Mouse (Mus musculus) embryo, embryonic 11 days (tissue): Measurements from ENCODE around the gene Zfp524.
A peak's percentile ranks its signal among the peaks of the same experiment; 100 is the strongest.
"Not testable (repeated sequence)": the region's sequence is repeated elsewhere in the genome, so short reads cannot be mapped to it uniquely, and the experiment has no call there.

Experiments
- DNase-seq: peaks from one replicate; pipeline ENCODE4 v3.0.0-alpha.2; 2015

The Zfp524 gene

GRCm38 (mm10) chr7:5014251-5015117, at the start of gene Zfp524, which contains the start of gene Fiz1:
Gene Zfp524 (plus strand): TSS chr7:5014415.
Gene Fiz1 (minus strand): TSS chr7:5014697.
- DNase-seq = peak; percentile 97

DNA sequence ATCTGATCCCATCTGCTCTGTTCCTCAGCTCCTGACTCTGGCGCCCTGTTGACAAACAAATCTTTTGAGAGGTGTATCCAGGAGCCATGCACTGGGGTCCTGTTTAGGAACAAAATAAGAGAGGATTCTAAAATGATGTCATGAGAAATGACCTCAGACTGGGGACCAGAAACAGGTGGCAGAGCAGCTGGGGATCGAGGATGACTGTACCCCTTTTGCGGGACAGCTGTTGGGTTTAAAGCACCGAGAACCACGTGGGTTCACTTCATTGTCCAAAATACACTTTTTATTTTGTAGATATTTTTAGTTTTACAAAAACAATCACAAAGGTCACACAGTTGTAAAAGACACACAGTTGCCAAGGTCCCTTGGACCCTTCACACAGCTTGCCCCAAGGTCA, 49.2 kb upstream of the Zfp524 start:
- DNase-seq = no peak

DNA sequence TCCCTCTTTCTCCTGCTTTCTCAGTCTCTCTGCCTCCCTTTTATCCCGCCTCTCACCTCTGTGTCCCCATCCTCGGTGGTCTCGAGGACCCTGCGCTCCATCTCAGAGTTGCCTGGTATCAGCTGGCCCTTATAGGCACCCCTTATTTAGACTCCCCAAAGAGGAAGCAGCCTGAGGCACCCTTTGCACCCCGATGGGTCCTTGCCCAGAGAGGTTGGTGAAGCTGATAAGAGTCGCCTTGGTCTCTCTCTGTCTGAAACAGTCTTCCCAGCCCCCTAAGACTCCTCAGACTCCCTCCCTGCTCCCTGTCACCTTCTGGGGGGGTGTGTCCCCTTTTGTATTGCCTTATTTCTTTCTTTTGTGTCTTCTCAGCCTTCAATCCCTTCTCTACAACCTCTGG, 43.1 kb upstream of the Zfp524 start, which contains the start of gene Sbk3:
Gene Sbk3, minus strand, starts transcription at position 101 of the 400 bp plus-strand sequence.
- DNase-seq = no peak

- no peak for DNase-seq
Measured at GRCm38 (mm10) chr7:4971710-4972109, 42.5 kb upstream of the Zfp524 start.

- no peak for DNase-seq
Measured at GRCm38 (mm10) chr7:4972321-4973047, 41.7 kb upstream of the Zfp524 start.

DNA sequence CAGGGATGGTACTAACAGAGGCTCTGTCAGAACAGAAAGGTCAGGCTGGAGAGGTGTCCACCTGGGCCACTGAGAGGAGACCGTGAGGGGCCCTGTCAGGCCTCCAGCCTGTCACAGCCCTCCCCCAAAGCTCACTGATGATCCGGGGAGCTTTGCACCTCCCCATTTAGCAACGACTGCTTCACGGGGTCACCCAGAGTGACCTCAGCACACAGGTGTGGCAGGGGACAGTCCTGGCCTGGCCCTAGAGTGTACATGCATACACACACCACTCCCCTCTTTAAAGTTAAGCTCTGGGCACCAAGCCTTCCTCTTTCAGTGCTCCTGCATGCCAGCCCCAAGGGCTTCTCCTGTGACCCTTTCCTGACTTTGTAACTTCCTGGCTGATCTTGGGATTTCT, 38.8 kb upstream of the Zfp524 start:
- DNase-seq = no peak

DNA sequence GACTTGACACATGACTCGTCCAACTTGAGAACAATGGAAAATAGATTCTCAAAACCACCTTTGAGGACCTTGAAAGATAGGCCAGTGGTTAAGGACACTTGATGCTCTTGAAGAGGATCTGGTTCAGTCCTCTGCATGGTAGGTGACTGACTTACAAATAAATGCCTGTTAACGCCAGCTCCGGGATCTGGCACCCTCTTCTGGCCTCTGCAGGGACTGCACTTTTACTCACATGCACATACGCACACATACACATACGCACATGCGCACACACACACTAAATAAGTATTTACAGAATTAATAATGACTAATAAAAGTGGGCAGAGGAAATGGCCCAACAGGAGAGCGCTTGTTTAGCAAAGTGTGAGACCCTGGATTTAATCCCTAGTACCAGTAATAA, 37.4 kb upstream of the Zfp524 start:
- DNase-seq = no peak

DNA sequence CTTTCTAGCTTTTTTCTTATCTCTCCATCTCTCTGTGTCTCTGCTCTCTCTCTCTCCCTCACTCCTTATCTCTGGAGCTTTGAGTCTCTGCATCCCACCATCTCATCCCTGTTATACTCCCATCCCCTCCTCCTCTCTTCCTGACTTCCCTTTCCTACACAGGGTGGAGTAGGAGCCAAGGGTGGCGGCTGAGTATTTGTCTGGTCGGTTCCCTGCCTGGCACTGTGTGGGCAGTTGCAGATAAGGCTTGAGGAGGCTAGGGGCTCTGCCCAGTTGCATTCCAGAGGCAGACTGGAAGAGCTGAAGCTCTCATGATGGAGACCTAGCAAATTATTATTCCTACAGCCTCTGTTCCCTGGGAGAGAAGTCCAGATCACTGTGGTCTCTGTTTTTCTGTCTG, 26.0 kb upstream of the Zfp524 start:
- DNase-seq = no peak

DNA sequence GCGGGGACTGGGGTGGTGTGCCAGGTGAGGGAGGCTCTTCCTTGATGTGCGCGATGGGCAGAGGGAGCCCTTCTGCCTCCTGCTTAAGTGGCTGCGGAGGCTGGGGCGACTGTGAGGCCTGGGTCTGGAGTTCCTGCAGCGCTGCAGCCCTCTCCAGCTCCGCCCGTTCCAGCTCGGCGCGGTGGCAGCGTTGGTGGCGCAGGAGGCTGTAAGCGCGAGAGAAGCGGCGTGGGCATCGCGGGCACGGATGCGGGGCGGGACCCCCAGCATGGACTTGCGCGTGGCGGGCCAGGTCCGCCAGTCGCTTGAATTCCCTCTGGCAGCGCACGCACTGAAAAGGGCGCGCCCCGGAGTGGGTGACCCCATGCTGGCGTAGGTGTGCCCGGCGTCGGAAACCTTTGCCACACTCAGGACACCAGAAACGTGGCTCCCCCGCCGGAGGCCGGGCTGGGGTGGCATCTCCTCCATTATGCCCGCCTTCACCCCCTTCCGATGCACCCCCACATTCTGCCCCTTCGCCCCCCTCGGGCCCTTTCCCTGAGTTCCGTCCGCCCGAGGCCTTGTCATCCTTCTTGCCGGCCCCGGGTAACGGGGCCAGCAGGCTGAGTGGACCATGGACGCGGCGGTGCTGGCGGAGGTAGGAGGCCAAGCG, 20.7 kb upstream of the Zfp524 start:
- DNase-seq = no peak

GRCm38 (mm10) chr7:4993999-4994788, 20.0 kb upstream of the Zfp524 start:
- DNase-seq = no peak

DNA sequence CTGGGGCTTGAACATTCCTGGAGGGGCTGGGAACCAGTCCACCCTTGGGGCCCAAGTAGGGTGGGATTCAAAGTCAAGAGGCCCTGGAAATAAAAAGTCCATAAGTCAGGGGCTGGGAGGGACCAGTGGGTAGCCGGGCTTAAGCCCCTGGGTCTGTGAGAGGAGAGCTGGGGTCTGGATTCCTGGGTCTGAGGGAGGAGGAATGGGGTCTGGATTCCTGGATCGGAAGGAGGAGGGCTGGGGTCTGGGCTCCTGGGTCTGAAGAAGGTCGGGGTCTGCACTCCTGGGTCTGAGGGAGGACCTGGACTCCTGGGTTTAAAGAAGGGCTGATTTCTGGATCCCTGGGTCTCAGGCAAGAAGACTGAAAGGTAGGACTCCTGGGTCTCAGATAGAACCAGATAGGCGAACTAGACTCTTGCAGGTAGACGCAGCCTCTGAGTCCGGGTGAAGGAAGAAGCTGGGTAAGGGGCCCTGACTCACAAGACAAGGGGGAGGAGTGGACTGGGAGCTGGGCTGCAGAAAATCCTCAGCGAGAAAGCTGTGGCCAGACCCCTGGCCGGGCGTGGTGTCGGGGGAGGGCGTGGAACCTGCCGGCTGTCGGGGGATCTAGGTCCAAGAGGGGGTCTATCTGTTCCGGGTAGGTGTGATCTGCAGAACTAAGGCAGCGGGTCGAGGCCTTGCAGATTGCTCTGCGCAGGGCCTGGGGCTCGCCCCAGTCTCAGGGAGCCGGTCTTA, 18.8 kb upstream of the Zfp524 start:
- DNase-seq = no peak

- peak; percentile 93 for DNase-seq
Measured at GRCm38 (mm10) chr7:4996003-4996895, 18.0 kb upstream of the Zfp524 start, which contains the start of gene Zfp579. Gene Zfp579 (minus strand): TSS chr7:4996158.

DNA sequence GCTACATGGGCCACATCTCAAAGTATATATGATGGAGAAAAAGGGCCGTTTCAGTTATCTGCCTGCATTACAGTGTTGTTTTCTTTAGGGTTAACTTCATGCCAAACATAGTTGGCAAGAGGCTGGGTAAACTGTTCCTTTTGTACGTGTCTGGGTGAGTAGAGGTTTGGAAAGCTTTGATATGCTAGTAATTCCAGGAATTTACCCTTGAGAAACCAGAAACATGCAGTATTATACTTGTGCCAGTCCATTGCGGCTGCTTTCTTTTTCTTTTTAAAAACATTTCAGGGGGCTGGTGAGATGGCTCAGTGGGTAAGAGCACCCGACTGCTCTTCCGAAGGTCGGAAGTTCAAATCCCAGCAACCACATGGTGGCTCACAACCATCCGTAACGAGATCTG, 17.3 kb upstream of the Zfp524 start:
- no peak for DNase-seq

GRCm38 (mm10) chr7:4999876-5000275, 14.3 kb upstream of the Zfp524 start:
- no peak for DNase-seq

DNA sequence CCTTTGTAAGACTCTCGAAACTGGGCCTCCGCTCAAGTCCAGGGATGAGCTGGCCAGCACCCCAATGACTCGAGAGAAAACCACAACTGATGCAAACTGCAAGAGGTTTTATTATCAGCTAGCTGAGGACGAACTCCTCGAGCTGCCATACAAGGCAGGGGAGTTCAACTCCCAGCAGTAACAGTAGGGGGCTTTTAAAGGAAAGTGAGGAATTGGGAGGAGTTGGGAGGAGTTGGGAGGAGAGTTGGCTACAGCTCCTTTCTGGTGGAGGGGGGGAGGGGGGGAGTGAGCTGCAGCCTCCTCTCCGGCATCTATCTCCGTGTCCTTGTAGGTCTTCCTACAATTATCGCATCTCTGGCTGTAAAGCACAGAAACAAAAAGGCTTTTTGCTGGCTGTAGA, 11.3 kb upstream of the Zfp524 start:
- DNase-seq = not testable (repeated sequence)

- DNase-seq = no peak
Measured at GRCm38 (mm10) chr7:5008229-5008628, 6.0 kb upstream of the Zfp524 start.

DNA sequence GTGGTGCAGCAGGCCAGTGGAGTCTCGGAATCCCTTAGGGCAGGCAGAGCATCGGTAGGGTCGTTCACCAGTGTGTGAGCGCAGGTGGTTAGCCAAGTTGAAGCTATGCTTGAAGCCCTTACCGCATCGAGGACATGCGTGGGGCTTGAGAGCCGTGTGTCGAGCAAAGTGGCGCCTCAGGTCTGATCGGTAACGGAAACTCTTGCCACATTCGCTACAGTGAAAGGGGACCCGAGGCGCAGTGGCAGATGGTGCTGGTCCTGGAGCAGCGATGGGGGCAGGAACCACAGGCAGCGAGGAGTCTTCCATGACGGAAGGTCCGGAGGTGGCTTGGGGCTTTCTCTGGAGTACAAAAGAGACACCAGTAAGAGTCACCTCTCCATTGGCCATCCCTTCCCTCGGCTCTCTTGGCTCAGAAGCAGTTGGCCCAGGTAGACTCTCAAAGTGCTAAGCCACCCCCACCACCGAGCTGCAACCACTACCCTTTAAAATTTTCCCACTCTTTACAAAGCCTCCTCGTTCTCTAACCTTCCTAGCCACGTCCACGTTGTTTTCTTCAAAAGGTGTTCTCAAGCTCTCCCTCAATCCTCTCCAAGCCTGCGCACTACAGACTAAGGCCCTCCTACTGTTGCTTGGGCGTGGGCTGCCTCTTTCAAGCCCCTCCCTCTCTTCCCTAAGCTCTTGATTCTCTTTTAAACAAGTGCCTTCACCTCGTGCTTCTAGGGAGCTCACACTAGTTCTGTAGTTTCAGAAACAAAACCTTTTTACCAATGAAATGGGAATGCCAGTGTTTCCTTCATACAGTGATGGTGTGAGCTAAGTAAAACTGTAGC, 1.3 kb upstream of the Zfp524 start:
- no peak for DNase-seq

DNA sequence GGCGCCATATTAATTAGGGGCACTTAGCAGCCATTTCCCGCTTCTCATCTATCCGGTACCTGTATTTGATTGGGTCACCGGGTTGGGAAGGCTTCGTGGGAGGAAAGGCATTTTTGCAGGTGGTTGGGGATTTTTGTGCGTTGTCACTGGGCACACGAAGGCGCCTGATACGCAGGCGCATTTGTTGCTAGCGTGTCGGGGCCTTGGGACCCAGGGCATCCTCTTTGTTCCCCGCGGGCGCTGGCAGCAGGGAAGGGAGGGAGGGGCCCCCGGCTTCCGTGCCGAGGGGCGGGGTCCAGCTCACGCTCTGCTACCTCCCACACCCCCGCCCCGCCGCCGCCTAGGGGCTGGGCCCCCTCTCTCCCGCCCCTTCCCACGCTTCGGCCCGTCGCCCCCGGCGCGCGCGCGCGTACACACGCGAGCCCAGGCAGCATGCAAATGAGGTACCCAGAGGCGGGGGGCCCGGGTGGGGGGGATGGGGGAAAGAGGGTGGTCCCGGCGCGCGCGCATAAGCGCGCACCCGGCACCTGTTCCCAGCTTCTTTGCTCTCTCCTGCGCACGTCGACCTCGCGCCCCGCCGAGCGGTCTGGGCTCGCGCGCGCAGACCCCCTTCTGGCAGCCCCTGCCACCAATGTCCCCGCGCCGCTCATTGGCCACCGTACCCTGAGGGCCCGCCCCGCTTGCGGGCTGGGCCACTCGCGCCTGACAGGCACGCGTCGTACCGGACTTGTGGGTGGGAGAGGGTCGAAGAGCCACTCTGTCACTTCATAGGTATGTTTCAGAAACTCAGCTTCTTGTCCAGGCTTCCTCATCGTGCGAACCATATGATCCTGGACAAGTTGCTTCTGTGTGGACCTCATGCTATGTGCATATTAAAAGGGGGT, 1.1 kb downstream of the Zfp524 start, which contains the start of gene Gm44973:
Gene Gm44973, plus strand, starts transcription at position 379 of the 884 bp plus-strand sequence.
- DNase-seq = peak; percentile 98

GRCm38 (mm10) chr7:5016057-5016456, 1.8 kb downstream of the Zfp524 start:
- DNase-seq = no peak
